In the genomic region with DNA sequence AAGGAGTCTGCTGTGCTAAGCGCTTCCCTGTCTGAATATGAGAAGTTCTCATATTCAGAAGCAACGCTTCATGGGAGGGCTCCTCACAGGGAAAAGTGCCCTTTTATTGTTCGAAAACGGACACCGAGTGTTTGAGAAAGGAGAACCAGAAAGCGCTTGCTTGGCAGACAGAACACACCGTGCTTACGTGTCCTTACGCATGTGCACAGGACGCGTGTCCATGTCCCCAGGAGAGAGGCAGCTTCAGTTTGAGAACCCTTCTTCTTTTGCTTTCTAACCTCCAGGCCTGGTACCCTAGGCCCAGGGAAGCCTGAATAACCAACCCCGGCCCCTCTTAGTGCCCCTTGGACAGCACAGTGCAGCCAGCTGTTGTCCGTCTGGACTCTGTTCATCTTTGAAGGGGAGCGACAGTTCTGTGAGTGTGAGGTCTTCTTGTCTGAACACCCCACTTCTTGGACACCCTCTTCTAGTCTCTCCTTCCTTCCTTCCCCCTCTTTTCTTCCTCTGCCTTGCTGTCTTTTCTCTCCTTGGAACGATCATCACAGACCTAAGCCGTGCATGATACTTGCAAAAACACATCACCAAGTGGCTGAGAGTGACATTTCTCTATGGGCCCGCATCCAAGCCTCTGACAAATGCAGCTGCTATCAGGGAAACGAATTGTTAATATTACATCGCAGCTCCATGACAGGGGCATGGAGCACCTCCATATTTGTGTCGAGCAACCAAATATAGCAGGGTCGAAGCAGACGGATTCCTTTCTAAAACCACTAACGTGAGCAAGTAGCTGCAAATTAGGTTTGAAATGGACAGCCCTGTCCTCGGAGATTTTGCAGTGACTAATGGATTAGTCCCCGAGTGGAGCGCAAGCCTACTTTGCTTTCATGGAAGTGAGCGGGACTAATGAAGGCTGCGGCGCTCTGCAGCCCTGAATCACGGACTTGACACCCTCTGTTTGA, we compare ENCODE assay signal across 9 mouse cellular contexts.
DNase-seq lines count a peak whose midpoint lies in the region; ATAC-seq lines count a peak whose summit lies in the region.
"Had no signal": no experiment of that assay in that cellular context is flagged by ENCODE, and none has a peak within 500 bp of the region (broad histone marks: within the 10 kb centered on the region; RNA-seq: fewer than 3 reads in every experiment).

No protein-coding gene starts in this region.

- 0 out of 2 replicates have a peak, but pooled peaks have one; percentile 58 for ATAC-seq in neural tube, embryonic 11.5 days (ENCODE audit: insufficient read depth, low FRiP score, low TSS enrichment)

- H3K36me3 ChIP-seq in neural tube, embryonic 11.5 days (ENCODE audit: control insufficient read depth, insufficient read depth, low read length): no peaks in the 10 kb centered on the region

- WGBS in neural tube, embryonic 11.5 days: 70% methylated on average over 30 of the region's 30 CpGs

- no peak overlapping the region for H3K4me2 ChIP-seq in neural tube, embryonic 11.5 days (ENCODE audit: low read depth)

- no peaks in the 10 kb centered on the region for H3K9me3 ChIP-seq in neural tube, embryonic 11.5 days (ENCODE audit: control insufficient read depth, low read length)

- 0 out of 2 replicates have a peak overlapping the region, but pooled peaks have one; percentile 15 for H3K27ac ChIP-seq in neural tube, embryonic 11.5 days (ENCODE audit: low read depth, low read length)

- H3K4me1 ChIP-seq in neural tube, embryonic 11.5 days (ENCODE audit: control insufficient read depth, insufficient read depth, low read length): peaks cover 12% of the 10 kb centered on the region

- H3K9ac ChIP-seq in neural tube, embryonic 11.5 days (ENCODE audit: low read length): no peak overlapping the region

- peak; percentile 43 for DNase-seq in embryo, embryonic 10 days (ENCODE audit: low spot score)
- DNase-seq in embryo, embryonic 11 days: no peak
- DNase-seq in neural tube, embryonic 11.5 days (ENCODE audit: low spot score): peak; percentile 60
- DNase-seq in neural tube, embryonic 10.5 days (ENCODE audit: extremely low spot score, low spot score): no peak
- peak; percentile 42 for DNase-seq in lung, postnatal 14 days
- DNase-seq in thymus, postnatal 25 days: no peak
- DNase-seq in spleen, adult 12 weeks (ENCODE audit: low spot score): no peak
- DNase-seq in urinary bladder, postnatal 10 days (ENCODE audit: low spot score): no peak

- no peaks in the 10 kb centered on the region for H3K27me3 ChIP-seq in neural tube, embryonic 11.5 days (ENCODE audit: control insufficient read depth, insufficient read depth, low read length)

- no peak overlapping the region for H3K4me3 ChIP-seq in neural tube, embryonic 11.5 days (ENCODE audit: low read depth, low read length)
- H3K4me3 ChIP-seq: myocyte had no signal

Comparison
In these comparisons a context has a peak if more than half of its experiments do, and no peak if none do; other contexts are left out.
1. DNase-seq: peak in embryo, embryonic 10 days (single experiment), neural tube, embryonic 11.5 days (single experiment) and lung, postnatal 14 days (single experiment); none in embryo, embryonic 11 days (single experiment), neural tube, embryonic 10.5 days (single experiment), thymus, postnatal 25 days (single experiment), spleen, adult 12 weeks (single experiment) and urinary bladder, postnatal 10 days (single experiment).